In genomic region chr1:93235576-93236544, GRCm38 (mm10) we compare ENCODE assay signal across 8 mouse cellular contexts. TPM values are rescaled to one million over a fixed set of nuclear protein-coding genes. Genes with fewer than 3 reads are reported as not detected.
DNase-seq lines count a peak whose midpoint lies in the region; TF ChIP-seq lines count a peak whose summit lies in the region.

TSS of gene Sned1 (plus strand) at chr1:93235841.

- intact Hi-C loops in gastrocnemius, postnatal 14 days (cut with DNase I; ENCODE audit: low total_unique reads): no loop called here
- intact Hi-C loops in left cerebral cortex, adult 2 months (cut with DNase I): no loop called here

- H3K4me3 ChIP-seq in left cerebral cortex, adult 2 months: peak within 1 kb of the TSS; percentile 51

- DNase-seq in adrenal gland, adult 8-10 months: peak; percentile 92
- peak; percentile 90 for DNase-seq in embryo, embryonic 10 days (ENCODE audit: low spot score)
- DNase-seq in gastrocnemius, postnatal 14 days: peak; percentile 93
- DNase-seq in hindlimb bud, embryonic 11.5 days (ENCODE audit: extremely low spot score, low read depth, low spot score): peak; percentile 58
- peak; percentile 68 to 70 for DNase-seq in left cerebral cortex, adult 2 months (ENCODE audit: extremely low spot score in 1 of 2, low spot score in 2 of 2)
- DNase-seq in lung, postnatal 4 days: peak; percentile 92 to 95
- DNase-seq in retina, postnatal 7 days (ENCODE audit: low read depth, low spot score): peak; percentile 45
- peak; percentile 89 for DNase-seq in yolk sac, embryonic 10.5 days (ENCODE audit: low spot score)

- TF ChIP-seq CTCF in left cerebral cortex, adult 2 months (IDR thresholded peaks at IDR 0.05): no peak

- H3K27ac ChIP-seq in left cerebral cortex, adult 2 months: peak within 1 kb of the TSS; percentile 33; the same call in 1 of the 2 replicates

RNA-seq across cellular contexts. Expression of gene Sned1, which starts in this region (rescaled TPM):
- 10 to 100 TPM; 22.2 to 31.9 (median 26.0) TPM for total RNA-seq in adrenal gland, adult 8-10 months (2022)
- total RNA-seq in gastrocnemius, postnatal 14 days (2021): 1 to 10 TPM; 5.2 to 6.9 TPM
- 10 to 100 TPM in 1 of 2 experiments, 1 to 10 TPM in 1; 7.0 to 10.0 TPM for total RNA-seq in left cerebral cortex, adult 2 months (2021)

Comparison
In these comparisons a context has a peak if more than half of its experiments do, and no peak if none do; other contexts are left out.
1. Peak in every context shown above with its lines: DNase-seq, H3K4me3 ChIP-seq and H3K27ac ChIP-seq.